Mouse (Mus musculus) v-Abl transformed pro-B cells (cell line): ENCODE measurements around the gene C330021F23Rik.

Experiments used
- in situ Hi-C, 2 experiments: fragments of 400-800 bp; cut with MboI; formaldehyde crosslinking; loops; one replicate each; pipeline ENCODE4 v1.15.1; 2025; ENCODE audit not compliant: unreplicated experiment in 2 of 2

Gene C330021F23Rik

DNA sequence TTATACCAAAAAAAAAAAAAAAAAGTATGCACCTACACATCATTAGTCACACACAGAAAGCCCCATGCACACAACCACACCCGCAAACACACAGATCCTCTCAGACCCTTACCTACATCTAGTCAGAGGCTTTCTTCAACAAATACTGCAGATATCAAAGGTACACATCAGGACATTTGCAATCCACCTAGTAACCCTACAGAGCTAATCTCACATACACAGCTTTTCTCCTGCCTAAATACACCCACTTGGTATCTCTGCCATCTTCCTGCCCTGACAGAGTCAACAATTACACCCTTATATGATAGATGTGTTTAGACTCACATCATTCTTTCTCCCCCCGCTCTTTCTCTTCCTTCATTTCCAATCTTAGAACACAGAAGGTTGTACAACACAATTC lies 18.7 kb downstream of the C330021F23Rik start:
- in situ Hi-C loops = no loop called here

DNA sequence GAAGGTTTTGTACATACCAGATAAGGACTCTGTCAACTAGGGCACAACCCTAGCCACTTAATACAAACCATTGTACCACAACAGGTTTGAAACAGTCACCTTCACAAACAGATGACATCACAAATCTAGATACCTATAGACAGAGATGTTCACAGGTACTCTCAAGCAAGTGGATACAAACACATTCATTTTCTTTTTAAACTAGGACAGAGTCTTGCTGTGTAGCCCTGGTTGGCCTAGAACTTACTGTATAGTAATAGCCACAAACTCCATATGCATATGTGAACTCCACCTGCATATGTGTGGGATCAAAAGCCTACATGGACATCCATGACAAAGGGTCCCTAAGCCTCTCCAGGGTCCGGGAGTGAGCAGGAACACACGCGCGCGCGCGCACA lies 19.2 kb downstream of the C330021F23Rik start, which contains the start of gene Camsap3:
Gene Camsap3, plus strand, starts transcription at position 301 of the 398 bp plus-strand sequence.
- in situ Hi-C loops = no loop called here

DNA sequence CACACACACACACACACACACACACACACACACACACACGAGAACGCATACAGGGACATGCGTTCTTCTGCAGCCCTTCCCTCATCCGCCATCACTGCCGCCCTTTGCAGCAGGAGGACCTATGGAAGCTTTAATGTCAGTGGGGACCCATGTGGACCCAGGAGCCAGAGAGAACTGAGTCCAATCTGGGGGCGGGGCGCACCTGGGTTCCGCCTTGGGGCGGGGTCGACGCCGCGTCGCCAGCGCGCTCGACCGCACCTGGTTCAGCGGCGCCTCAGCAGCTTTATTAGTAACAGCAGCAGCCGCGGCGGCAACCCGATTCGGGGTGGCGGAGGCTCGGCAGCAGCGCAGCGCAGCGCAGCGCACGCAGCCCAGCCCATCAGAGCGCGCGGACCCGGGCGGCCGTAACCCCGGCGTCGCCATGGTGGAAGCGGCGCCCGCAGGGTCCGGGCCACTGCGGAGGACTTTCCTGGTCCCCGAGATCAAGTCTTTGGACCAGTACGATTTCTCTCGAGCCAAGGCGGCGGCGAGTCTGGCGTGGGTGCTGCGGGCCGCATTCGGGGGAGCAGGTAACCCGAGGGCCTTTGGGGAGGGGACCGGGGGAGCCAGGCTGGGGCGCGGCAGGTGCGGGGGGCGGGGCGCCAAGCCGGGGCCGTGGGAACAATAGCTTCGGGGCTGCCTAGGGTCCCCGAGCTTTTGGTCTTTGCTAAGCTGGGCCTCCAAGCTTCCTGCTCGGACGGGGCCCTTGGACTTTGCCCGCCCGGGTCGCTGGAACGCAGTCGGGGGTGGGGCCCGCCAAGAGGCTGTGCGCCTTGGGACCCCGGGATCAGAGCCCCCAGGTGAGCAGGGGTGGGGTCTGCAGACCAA lies 19.8 kb downstream of the C330021F23Rik start:
- in situ Hi-C loops = no loop called here

DNA sequence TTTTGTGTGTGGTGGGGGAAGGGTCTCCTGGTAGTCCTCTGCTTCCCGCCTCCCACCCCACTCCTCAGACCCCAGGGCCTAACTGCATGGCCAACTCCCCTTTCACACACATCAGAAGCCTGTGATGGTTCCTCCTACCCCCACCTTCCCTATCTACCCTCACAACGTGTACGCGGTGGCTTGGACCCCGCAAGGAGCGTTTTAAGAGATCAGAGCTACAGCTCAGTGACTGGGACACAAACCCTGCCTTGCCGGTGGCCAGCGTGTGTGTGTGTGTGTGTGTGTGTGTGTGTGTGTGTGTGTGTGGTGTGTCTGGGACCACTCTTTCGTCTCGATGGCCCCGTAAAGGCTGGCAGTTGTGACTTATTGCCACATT lies 20.5 kb downstream of the C330021F23Rik start:
- in situ Hi-C loops = no loop called here

DNA sequence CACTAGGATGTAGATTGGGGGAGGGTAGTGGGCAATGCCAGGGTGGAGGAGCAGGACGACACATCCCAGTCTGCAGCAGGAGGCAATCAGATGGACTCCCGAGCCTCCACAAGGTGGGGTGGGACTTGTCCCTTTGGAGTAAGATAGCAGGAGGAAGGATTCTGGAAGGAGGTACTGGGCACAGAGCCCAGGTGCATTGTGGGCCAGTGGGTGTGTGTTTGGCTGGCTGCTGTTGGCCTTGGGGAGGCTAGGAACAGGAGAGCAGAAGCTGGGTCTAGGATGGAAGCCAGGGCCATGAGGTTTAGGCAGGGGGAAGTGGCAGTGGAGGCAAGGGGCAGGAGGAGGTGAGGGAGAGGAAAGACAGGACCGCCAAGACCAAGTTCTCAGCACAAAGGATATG lies 25.7 kb downstream of the C330021F23Rik start:
- in situ Hi-C loops = no loop called here

DNA sequence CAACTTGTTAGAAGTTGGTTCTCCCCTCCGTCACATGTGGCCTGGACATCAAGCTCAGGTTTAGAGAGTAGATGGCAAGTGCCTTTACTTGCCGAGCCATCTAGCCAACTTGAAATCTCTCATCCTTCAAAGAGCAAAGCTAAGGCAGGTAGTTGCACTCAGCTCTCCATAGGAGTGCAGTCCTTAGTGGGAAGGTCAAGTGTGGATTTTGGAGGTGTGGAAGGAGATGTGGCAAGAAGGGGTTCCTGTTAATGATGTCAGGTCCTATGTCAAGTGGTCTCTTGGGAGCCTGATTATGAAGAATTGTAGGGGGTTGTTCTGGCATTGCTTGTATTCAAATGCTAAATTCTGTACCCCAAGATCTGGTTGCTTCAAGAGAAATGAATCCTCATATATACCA lies 26.7 kb downstream of the C330021F23Rik start:
- in situ Hi-C loops = no loop called here

DNA sequence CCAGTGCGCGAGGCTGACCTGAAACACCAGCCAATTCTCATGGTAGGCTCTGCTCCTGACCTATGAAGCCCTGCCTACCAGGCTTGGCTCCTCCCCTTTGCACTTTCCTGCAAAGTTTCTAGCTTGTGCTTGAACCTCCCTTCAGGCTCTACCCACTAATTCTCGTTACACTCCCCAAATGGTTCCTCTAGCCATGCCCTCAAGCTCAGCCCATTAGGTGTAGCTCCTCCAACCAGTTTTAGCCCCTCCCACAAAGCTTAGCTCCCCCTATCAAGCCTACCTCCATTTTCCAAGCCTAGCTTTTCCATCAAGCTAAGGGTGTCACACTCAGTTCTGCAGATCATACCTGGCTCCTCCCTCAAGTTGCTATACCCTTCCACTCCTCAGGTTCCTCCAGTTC lies 30.3 kb downstream of the C330021F23Rik start:
- in situ Hi-C loops = no loop called here

DNA sequence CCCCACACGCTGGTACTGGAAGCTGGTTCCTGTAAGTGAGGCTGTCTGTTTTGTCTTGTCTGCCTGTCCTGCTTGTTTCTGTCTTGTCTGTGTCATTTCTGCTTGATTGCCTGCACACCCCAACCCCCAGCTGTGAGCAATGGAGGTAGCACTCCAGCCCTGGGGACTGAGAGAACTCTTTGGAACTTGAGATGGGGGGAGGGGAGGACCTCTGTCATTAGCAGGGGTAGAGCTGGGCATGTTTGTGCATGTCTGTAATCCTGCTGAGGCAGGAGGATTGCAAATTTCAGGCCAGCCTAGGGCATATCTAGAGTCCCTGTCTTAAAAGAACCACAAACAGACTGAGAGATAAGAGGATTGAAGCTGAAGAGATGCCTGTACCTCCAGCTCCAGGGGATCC lies 31.4 kb downstream of the C330021F23Rik start:
- in situ Hi-C loops = no loop called here

DNA sequence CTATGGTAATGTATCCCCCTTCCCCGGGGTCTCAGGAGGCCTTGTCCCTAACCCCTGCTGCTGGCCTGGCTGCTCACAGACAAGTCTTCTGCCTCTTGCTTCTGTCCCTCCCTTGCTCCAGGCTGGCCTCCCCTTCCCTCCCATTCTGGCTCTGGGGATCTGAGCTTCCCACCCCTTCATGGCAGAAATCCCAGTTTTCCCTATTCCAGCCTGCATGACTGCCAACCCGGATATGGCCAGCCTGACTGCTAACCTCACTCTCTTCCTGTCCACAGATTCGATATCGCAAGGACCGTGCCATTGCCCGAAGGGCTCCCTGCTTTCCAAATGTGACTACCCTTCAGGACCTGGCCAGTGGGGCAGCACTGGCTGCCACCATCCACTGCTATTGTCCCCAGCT lies 32.6 kb downstream of the C330021F23Rik start:
- in situ Hi-C loops = no loop called here

DNA sequence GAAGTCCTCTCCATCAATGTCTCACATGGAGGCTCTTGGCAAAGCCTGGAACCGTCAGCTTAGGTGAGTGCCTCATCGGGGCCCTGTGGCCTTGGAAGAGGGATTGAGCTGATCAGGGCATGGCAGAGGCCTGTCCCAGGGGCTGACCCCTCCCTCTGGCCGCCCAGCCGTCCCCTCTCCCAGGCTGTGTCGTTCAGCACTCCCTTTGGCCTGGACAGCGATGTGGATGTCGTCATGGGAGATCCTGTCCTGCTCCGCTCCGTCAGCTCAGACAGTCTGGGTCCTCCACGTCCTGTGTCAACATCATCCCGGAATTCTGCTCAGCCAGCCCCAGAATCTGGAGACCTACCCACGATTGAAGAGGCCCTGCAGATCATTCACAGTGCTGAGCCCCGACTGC lies 35.6 kb downstream of the C330021F23Rik start:
- in situ Hi-C loops = no loop called here

DNA sequence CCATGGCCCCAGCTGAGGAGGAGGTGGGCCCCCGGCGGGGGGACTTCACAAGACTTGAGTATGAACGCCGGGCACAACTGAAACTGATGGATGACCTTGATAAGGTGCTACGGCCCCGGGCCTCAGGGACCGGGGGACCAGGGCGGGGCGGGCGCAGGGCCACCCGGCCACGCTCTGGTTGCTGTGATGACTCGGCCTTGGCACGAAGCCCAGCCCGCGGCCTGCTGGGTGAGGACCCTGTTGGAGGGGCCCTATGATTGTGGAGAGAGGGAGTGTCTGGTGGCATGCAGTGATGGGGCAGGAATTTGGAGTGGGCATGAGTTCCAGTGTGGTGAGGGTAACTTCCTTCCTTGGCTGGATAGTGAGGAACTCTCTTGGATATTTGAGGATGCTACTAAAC lies 38.8 kb downstream of the C330021F23Rik start:
- in situ Hi-C loops = no loop called here

DNA sequence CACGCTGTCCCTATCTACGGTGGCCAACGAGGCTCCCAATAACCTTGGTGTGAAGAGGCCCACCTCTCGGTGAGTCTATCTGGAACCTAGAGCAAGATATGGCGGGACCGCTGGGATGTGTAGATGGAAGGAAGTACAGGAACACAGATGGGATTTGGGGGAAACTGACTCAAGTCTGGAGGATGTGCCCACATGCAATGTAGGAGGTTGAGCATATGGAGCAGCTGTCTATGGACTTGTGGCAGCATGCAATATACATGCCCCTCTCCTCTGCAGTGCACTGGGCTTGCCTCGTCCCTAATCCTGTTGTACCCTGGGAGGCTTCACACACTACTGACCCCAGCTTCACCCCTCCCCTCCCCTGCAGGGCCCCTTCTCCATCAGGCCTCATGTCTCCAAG lies 40.0 kb downstream of the C330021F23Rik start:
- in situ Hi-C loops = no loop called here

DNA sequence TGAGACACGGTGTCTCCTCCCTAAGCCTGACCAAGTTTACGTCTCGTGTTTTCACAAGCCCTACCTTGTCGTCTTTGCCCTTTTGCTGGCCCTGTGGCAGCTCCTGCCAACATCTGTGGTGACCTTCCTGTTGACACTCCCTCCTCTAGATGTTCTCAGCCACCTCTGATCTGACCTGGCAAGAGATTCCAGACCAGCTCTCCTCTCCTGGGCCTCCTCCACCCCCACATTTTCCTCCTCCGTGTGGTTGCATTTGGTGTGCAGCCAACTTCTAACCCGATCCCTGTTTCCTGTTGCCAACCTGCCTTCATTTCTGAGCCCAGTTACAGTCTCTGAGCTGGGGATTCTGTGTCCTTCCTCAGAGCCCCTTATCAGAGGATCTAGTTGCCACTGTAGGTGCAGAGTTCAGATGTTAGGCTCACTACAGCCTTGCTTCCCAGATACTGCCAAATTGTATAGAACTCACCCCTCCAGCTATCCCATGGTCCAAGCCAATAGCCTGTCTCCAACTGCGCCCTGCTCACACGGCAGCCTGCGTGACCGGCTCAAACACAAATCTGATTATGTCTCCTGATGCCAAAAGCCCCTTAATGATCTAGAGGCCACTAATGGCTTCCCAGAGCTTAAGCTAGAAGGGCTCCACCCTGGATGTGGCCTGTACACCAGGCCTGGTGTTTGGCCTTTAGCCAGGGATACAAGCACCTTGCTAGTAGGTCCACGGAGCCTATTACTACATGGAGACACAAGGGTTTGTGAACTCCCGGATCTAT lies 41.4 kb downstream of the C330021F23Rik start:
- in situ Hi-C loops = no loop called here

DNA sequence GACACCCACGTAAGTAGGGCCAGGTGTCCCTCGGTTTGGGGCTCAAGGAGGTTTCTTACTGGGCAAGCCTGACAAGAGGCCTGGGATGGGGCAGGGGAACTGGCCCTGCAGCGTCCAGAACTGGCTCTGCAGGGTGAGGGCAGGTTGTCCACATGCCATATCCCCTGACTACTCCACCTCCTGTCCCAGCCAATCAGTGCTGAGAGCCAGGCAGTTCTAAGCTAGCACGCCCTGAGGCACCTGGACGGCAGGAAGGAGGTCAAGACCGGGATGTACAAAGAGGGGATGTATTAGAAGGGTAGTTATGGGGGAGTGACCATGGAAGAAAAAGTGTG lies 42.0 kb downstream of the C330021F23Rik start:
- in situ Hi-C loops = loop anchor here in 1 of 2 experiments (10.0 kb wide), 1 partner anchor 1065 kb away; no protein-coding TSS in a partner anchor

DNA sequence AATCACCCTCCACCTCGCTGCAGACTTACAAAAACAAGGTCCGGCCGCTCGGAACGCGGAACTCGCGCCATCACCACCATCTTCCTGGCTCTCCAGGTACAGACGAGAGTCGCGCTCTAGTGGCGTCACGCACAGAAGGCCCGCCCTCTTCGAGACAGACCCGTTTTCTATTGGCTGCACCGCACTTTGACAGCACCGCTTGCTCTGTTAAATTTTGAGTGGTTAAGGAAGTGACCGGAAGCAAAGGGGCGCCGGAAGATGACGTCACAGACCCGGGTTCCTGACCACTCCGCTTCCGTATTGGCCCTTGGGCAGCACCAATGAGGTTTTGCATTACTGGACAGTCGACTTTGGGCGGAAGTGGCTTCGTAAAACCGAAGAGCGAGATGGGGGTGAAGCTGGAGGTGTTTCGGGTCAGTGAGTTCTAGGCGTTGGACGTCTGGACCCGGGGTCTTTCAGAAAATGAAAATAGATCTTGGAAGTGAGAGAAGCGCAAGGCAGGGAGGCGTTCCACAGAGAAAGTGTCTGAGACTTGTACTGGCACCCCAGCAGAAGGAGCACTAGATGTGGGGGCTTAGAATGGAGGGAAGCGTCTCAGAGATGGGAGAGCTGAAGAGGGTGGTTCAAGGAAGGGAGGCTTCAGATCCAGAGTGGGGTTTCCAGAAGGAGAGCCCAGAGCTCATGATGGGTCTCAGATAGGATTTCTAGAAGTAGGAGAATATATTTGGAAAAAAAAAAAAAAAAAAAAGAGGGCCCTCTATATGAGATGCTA lies 53.6 kb downstream of the C330021F23Rik start, which contains the start of the genes Xab2 and Pet100:
Gene Xab2, minus strand, starts transcription at position 118 of the 772 bp plus-strand sequence.
Gene Pet100, plus strand, starts transcription at position 350 of the 772 bp plus-strand sequence.
- in situ Hi-C loops = loop anchor here (10.0 kb wide), 2 partner anchors 107 to 267 kb away; partner anchors contain the start of genes A430078G23Rik (in 1 of the 2) and Pnpla6 (in 1 of the 2)

DNA sequence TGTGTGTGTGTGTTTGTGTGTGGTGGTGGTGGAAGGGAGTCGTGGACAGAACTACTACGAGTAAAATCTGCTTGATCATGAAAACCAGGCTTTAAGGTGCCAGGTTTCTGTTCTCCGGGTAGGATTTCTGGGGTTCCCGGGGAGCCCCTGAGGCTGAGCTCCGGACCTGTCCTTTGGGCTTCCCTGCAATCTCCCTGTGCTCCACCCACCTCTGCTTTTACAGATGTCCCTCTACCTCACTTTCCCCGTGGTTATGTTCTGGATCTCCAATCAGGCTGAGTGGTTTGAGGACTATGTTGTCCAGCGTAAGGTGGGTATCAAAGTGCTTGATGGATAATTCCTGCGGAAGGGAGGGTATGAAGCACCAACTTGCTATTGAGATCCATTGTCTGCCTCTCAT lies 54.3 kb downstream of the C330021F23Rik start:
- in situ Hi-C loops = loop anchor here (10.0 kb wide), 2 partner anchors 107 to 267 kb away; partner anchors contain the start of genes A430078G23Rik (in 1 of the 2) and Pnpla6 (in 1 of the 2)

DNA sequence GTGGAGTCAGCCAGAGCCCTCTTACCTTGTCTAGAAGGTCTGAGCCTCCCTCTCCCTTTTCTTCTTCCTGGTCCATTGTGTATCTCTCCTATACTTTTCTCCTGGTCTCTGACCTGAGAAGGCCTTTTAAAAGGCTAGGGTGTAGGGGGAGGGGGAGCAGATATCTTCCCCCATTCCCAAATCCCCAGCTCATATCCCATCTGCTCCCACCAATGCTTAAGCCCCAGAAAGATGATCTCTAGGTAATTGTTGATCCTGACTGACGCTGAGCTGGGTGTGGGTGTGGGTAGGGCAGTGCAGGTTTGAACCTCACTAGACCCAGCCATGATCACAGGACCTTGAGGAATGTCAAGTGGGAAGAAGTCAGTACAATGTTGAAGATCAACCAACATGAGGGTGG lies 57.7 kb downstream of the C330021F23Rik start, which contains the start of gene Pcp2:
Gene Pcp2, minus strand, starts transcription at position 101 of the 400 bp plus-strand sequence.
- in situ Hi-C loops = loop anchor here (5.0 to 10.0 kb wide), 3 partner anchors 108 to 271 kb away; partner anchors contain the start of genes Pnpla6 (in 2 of the 2) and A430078G23Rik (in 1 of the 2)

DNA sequence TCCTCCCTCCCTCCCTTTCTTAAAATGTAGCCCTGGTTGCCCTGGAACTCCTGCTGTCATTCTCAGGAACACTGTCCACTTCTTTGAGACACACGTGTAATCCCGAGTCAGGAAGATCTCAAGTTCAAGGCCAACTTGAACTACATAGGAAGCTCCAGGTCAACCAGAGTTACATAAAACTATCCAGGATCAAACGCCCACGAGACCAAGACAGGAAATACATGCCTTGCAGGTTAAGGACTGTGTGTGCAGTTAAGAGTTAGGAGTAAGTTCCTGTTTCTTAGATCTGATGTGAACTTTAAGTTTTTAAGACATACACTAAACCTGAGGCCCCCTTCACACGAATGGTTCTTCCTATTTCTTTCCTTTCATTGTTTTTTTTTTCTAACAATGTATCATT lies 59.2 kb downstream of the C330021F23Rik start:
- in situ Hi-C loops = loop anchor here (5.0 to 10.0 kb wide), 3 partner anchors 110 to 272 kb away; partner anchors contain the start of genes Pnpla6 (in 2 of the 2) and A430078G23Rik (in 1 of the 2)

DNA sequence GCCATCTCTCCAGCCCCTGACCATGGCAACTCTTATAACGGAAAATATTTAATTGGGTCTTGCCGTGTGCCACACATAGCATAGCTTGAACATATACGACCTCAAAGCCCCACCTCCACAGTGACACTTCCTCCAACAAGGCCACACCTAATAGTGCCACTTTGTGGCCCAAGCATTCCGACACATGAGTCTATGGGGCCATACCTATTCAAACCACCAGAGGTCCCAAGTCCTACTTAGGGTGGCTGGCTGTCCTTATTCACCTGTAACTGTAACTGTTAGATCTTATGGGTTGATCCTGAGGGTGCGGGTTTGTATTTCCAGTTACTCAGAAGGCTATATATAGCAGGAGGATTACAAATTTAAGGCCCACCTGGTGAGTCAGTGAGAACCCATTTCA lies 60.2 kb downstream of the C330021F23Rik start:
- in situ Hi-C loops = loop anchor here (5.0 to 10.0 kb wide), 3 partner anchors 111 to 273 kb away; partner anchors contain the start of genes Pnpla6 (in 2 of the 2) and A430078G23Rik (in 1 of the 2)
